Mouse (Mus musculus): ENCODE data around the gene Dnaja4.

The Dnaja4 gene

GRCm38 (mm10) chr9:54700174-54700475, 1.5 kb downstream of the Dnaja4 start:
- DNase-seq, result peak; percentile 26

- no peak for DNase-seq
These were observed 2.1 kb downstream of the Dnaja4 start for GRCm38 (mm10) chr9:54700746-54701145.

- DNase-seq, result no peak
These were observed 3.9 kb downstream of the Dnaja4 start for GRCm38 (mm10) chr9:54702581-54702980.

- no peak for DNase-seq
These were observed 5.7 kb downstream of the Dnaja4 start for GRCm38 (mm10) chr9:54704361-54704760.

- DNase-seq, result no peak
These were observed 6.9 kb downstream of the Dnaja4 start for GRCm38 (mm10) chr9:54705561-54705960.

GRCm38 (mm10) chr9:54707288-54707999, 8.8 kb downstream of the Dnaja4 start:
- peak; percentile 41 for DNase-seq

GRCm38 (mm10) chr9:54708085-54708484, 9.4 kb downstream of the Dnaja4 start:
- DNase-seq, result no peak

- DNase-seq, result no peak
These were observed 17.1 kb downstream of the Dnaja4 start for GRCm38 (mm10) chr9:54715776-54716175.

GRCm38 (mm10) chr9:54717527-54717926, 18.9 kb downstream of the Dnaja4 start:
- no peak for DNase-seq

- peak; percentile 41 for DNase-seq
These were observed 23.5 kb downstream of the Dnaja4 start for GRCm38 (mm10) chr9:54722156-54722555.

- no peak for DNase-seq
These were observed 23.9 kb downstream of the Dnaja4 start for GRCm38 (mm10) chr9:54722596-54722995.

GRCm38 (mm10) chr9:54726315-54726714, 27.6 kb downstream of the Dnaja4 start:
- DNase-seq, result no peak

- DNase-seq, result no peak
These were observed 33.4 kb downstream of the Dnaja4 start for GRCm38 (mm10) chr9:54732122-54732521.

GRCm38 (mm10) chr9:54733921-54734638, 35.4 kb downstream of the Dnaja4 start, which contains the start of gene Wdr61:
Gene Wdr61, minus strand, starts transcription at chr9:54734519.
- peak; percentile 96 for DNase-seq

GRCm38 (mm10) chr9:54734639-54735252, 36.1 kb downstream of the Dnaja4 start:
- DNase-seq, result no peak

- peak; percentile 14 for DNase-seq
These were observed 37.6 kb downstream of the Dnaja4 start for GRCm38 (mm10) chr9:54736284-54736701.

- peak; percentile 58 for DNase-seq
These were observed 39.7 kb downstream of the Dnaja4 start for GRCm38 (mm10) chr9:54738376-54738775.

GRCm38 (mm10) chr9:54743891-54744290, 45.2 kb downstream of the Dnaja4 start:
- DNase-seq, result no peak

- no peak for DNase-seq
These were observed 47.2 kb downstream of the Dnaja4 start for GRCm38 (mm10) chr9:54745740-54746370.

GRCm38 (mm10) chr9:54750215-54750981, 51.7 kb downstream of the Dnaja4 start:
- DNase-seq, result no peak

GRCm38 (mm10) chr9:54751684-54752083, 53.0 kb downstream of the Dnaja4 start:
- DNase-seq, result no peak

GRCm38 (mm10) chr9:54752201-54752943, 53.7 kb downstream of the Dnaja4 start:
- DNase-seq, result no peak

Data from right cerebral cortex, adult 18-20 months (tissue).